Mouse (Mus musculus) heart, postnatal 36 days (tissue): ENCODE data around the gene Eno1. TPM values are rescaled to one million over a fixed set of nuclear protein-coding genes. Genes with fewer than 3 reads are reported as not detected.

Experiments used
- DNase-seq, 2 experiments: peaks; one replicate each; pipeline ENCODE4 v3.0.0; 2021 to 2022
- intact Hi-C: fragments of 180-260 bp; cut with DNase I; formaldehyde crosslinking; loops from one replicate; pipeline ENCODE4 v1.15.1; 2025
- total RNA-seq, 2 experiments: library from RNA; stranded (reverse); gene quantifications; 2 replicates each; pipeline ENCODE4 v1.2.3; 2021

Gene Eno1
- total RNA-seq, 2 experiments from 2014 or later, result 106 to 108 TPM

GRCm38 (mm10) chr4:150245876-150246275, 9.4 kb downstream of the Eno1 start:
- DNase-seq, result no peak
- intact Hi-C loops, result loop anchor here (2.0 to 10.0 kb wide), 2 partner anchors 25 to 659 kb away; no protein-coding TSS in a partner anchor

- DNase-seq, result peak; percentile 72 to 74
- intact Hi-C loops, result loop anchor here (2.0 to 10.0 kb wide), 2 partner anchors 71 to 657 kb away; no protein-coding TSS in a partner anchor
Observed at GRCm38 (mm10) chr4:150248009-150248408, 11.5 kb downstream of the Eno1 start.

GRCm38 (mm10) chr4:150248917-150249316, 12.4 kb downstream of the Eno1 start:
- intact Hi-C loops, result loop anchor here (2.0 to 10.0 kb wide), 2 partner anchors 72 to 656 kb away; no protein-coding TSS in a partner anchor
- DNase-seq, result no peak

GRCm38 (mm10) chr4:150249731-150250270, 13.3 kb downstream of the Eno1 start:
- intact Hi-C loops, result loop anchor here (2.0 to 10.0 kb wide), 2 partner anchors 73 to 655 kb away; no protein-coding TSS in a partner anchor

GRCm38 (mm10) chr4:150250549-150251422, 14.3 kb downstream of the Eno1 start:
- DNase-seq, result peak in 1 of 2 experiments; percentile 45
- intact Hi-C loops, result no loop called here

More at GRCm38 (mm10) chr4:150249731-150250270, 13.3 kb downstream of the Eno1 start:
- no peak for DNase-seq

- no peak for DNase-seq
- intact Hi-C loops, result no loop called here
Observed at GRCm38 (mm10) chr4:150254416-150254815, 17.9 kb downstream of the Eno1 start.

GRCm38 (mm10) chr4:150255181-150255580, 18.7 kb downstream of the Eno1 start:
- intact Hi-C loops, result loop anchor here (5.0 kb wide), 2 partner anchors 37 to 372 kb away; no protein-coding TSS in a partner anchor

GRCm38 (mm10) chr4:150257252-150258204, 21.0 kb downstream of the Eno1 start:
- peak; percentile 87 to 90 for DNase-seq
- intact Hi-C loops, result loop anchor here (1.0 to 5.0 kb wide), 4 partner anchors 35 to 370 kb away; no protein-coding TSS in a partner anchor

More at GRCm38 (mm10) chr4:150255181-150255580, 18.7 kb downstream of the Eno1 start:
- DNase-seq, result no peak

- intact Hi-C loops, result loop anchor here (5.0 kb wide), 2 partner anchors 34 to 369 kb away; no protein-coding TSS in a partner anchor
- DNase-seq, result no peak
Observed at GRCm38 (mm10) chr4:150258388-150258787, 21.9 kb downstream of the Eno1 start.

- no peak for DNase-seq
- intact Hi-C loops, result loop anchor here (5.0 kb wide), 2 partner anchors 33 to 368 kb away; no protein-coding TSS in a partner anchor
Observed at GRCm38 (mm10) chr4:150259577-150259976, 23.1 kb downstream of the Eno1 start.

GRCm38 (mm10) chr4:150260111-150260510, 23.6 kb downstream of the Eno1 start:
- no peak for DNase-seq
- intact Hi-C loops, result no loop called here

- intact Hi-C loops, result no loop called here
- no peak for DNase-seq
Observed at GRCm38 (mm10) chr4:150260745-150261144, 24.2 kb downstream of the Eno1 start.

- no peak for DNase-seq
- intact Hi-C loops, result no loop called here
Observed at GRCm38 (mm10) chr4:150262301-150262700, 25.8 kb downstream of the Eno1 start.

GRCm38 (mm10) chr4:150264903-150265302, 28.4 kb downstream of the Eno1 start:
- intact Hi-C loops, result no loop called here
- peak in 1 of 2 experiments; percentile 49 for DNase-seq

- no peak for DNase-seq
- intact Hi-C loops, result no loop called here
Observed at GRCm38 (mm10) chr4:150265471-150265870, 28.9 kb downstream of the Eno1 start.

GRCm38 (mm10) chr4:150266655-150267223, 30.2 kb downstream of the Eno1 start:
- DNase-seq, result no peak
- intact Hi-C loops, result no loop called here

GRCm38 (mm10) chr4:150268674-150269653, 32.4 kb downstream of the Eno1 start:
- intact Hi-C loops, result no loop called here
- no peak for DNase-seq

- intact Hi-C loops, result no loop called here
- DNase-seq, result no peak
Observed at GRCm38 (mm10) chr4:150269679-150270078, 33.2 kb downstream of the Eno1 start.
